Mouse (Mus musculus) embryonic fibroblast, embryonic 13.5 days (primary cell): ENCODE measurements around the gene Ift52.

Experiments
- CTCF ChIP-seq: IDR thresholded peaks from 2 replicates; pipeline ENCODE4 v1.5.1; 2011; ENCODE audit warnings: mild to moderate bottlenecking, control low read depth, low read length, moderate library complexity, borderline replicate concordance; ENCODE audit not compliant: insufficient read depth
- POLR2A ChIP-seq: IDR thresholded peaks from 2 replicates; pipeline ENCODE4 v1.6.1; 2011; ENCODE audit warnings: low read depth, mild to moderate bottlenecking, control low read depth, low read length, moderate library complexity

GRCm38 (mm10) chr2:162998528-162999230, 18.5 kb upstream of the Ift52 start:
- peak; percentile 67 for TF ChIP-seq CTCF
- no peak for TF ChIP-seq POLR2A
